Mouse (Mus musculus) thymus, adult 2 months (tissue): ENCODE results near the gene Sept9. TPM values are rescaled to one million over a fixed set of nuclear protein-coding genes. Genes with fewer than 3 reads are reported as not detected.

Experiments
- DNase-seq: peaks from one replicate; pipeline ENCODE4 v3.0.0; 2021
- H3K27ac ChIP-seq: fragments of 200-500 bp; 2 replicates; pipeline ENCODE4 v1.5.1; 2012; ENCODE audit warnings: low read length, control low read depth; ENCODE audit not compliant: control insufficient read depth, insufficient read depth
- H3K27me3 ChIP-seq: fragments of 200-500 bp; 2 replicates; pipeline ENCODE4 v1.6.1; 2012; ENCODE audit warnings: mild to moderate bottlenecking, low read length, moderate library complexity, mixed read lengths; ENCODE audit not compliant: control insufficient read depth, insufficient read depth
- H3K36me3 ChIP-seq: fragments of 200-500 bp; 2 replicates; pipeline ENCODE4 v1.6.1; 2012; ENCODE audit warnings: mild to moderate bottlenecking, low read length, moderate library complexity; ENCODE audit not compliant: control insufficient read depth, insufficient read depth
- H3K4me1 ChIP-seq: fragments of 200-500 bp; replicated peaks from 2 replicates; pipeline ENCODE4 v1.6.1; 2012; ENCODE audit warnings: low read length; ENCODE audit not compliant: control insufficient read depth, insufficient read depth
- H3K4me3 ChIP-seq: fragments of 200-500 bp; 2 replicates; pipeline ENCODE4 v1.5.1; 2012; ENCODE audit warnings: mild to moderate bottlenecking, low read length, control low read depth, moderate library complexity; ENCODE audit not compliant: control insufficient read depth, insufficient read depth
- CTCF ChIP-seq: fragments of 200-500 bp; IDR thresholded peaks from 2 replicates; pipeline ENCODE4 v1.5.1; 2012; ENCODE audit warnings: mild to moderate bottlenecking, control low read depth, low read length, moderate library complexity, borderline replicate concordance; ENCODE audit not compliant: control insufficient read depth, poor library complexity, insufficient read depth; ENCODE audit errors: extremely low read depth
- POLR2A ChIP-seq: fragments of 200-500 bp; IDR thresholded peaks from 2 replicates; pipeline ENCODE4 v1.6.1; 2012; ENCODE audit warnings: mild to moderate bottlenecking, low read length, control low read depth, moderate library complexity; ENCODE audit not compliant: control insufficient read depth, poor library complexity, insufficient read depth; ENCODE audit errors: extremely low read depth
- WGBS: fragments of 180-500 bp; shearing (Covaris S2); methylation state at CpG from one replicate; pipeline ENCODE4 v1.1.7; 2018; 5-methylcytosine and 5-hydroxymethylcytosine counted together
- polyA plus RNA-seq: library from polyadenylated mRNA; depleted of rRNA; stranded (reverse); fragments of >200 nt; gene quantifications from 2 replicates; pipeline ENCODE4 v1.2.3, GENCODE M21; 2012

Gene Sept9
- polyA plus RNA-seq, 1 experiment: 113 TPM

GRCm38 (mm10) chr11:117302371-117302770 lies 102.9 kb downstream of the Sept9 start:
- Histone ChIP-seq H3K4me3 (no peak overlapping the region), H3K4me1 (peaks cover 71% of the 10 kb centered on the region), H3K36me3 (no peaks in the 10 kb centered on the region), H3K27ac (peak overlapping the region; percentile 87), H3K27me3 (no peaks in the 10 kb centered on the region)
- TF ChIP-seq CTCF (no peak), POLR2A (no peak)
- no peak for DNase-seq
- WGBS: 91% methylated on average over 5 of the region's 5 CpGs

- Histone ChIP-seq H3K27ac (peak overlapping the region; percentile 57; the same call in 1 of the 2 replicates), H3K36me3 (no peaks in the 10 kb centered on the region), H3K4me1 (peaks cover 78% of the 10 kb centered on the region), H3K4me3 (no peak overlapping the region), H3K27me3 (no peaks in the 10 kb centered on the region)
- DNase-seq: no peak
- TF ChIP-seq POLR2A (no peak), CTCF (no peak)
- 91% methylated on average over 7 of the region's 7 CpGs for WGBS
Measured at GRCm38 (mm10) chr11:117305509-117306188, 106.2 kb downstream of the Sept9 start.

- peaks cover 79% of the 10 kb centered on the region for H3K4me1 ChIP-seq
- H3K27ac ChIP-seq: peak overlapping the region; percentile 57
- no peak overlapping the region for H3K4me3 ChIP-seq
- 28% methylated on average over 14 of the region's 14 CpGs for WGBS
- H3K36me3 ChIP-seq: no peaks in the 10 kb centered on the region
- TF ChIP-seq CTCF (no peak), POLR2A (no peak)
- no peak for DNase-seq
- H3K27me3 ChIP-seq: no peaks in the 10 kb centered on the region
Measured at GRCm38 (mm10) chr11:117306311-117307088, 107.0 kb downstream of the Sept9 start.

GRCm38 (mm10) chr11:117307895-117308786 lies 108.7 kb downstream of the Sept9 start:
- TF ChIP-seq POLR2A (peak; percentile 51), CTCF (0 out of 2 replicates have a peak, but pooled peaks have one; percentile 16)
- peak overlapping the region; percentile 79 for H3K27ac ChIP-seq
- peaks cover 83% of the 10 kb centered on the region for H3K4me1 ChIP-seq
- 8% methylated on average over 13 of the region's 13 CpGs for WGBS
- H3K36me3 ChIP-seq: no peaks in the 10 kb centered on the region
- H3K4me3 ChIP-seq: peak overlapping the region; percentile 23
- no peaks in the 10 kb centered on the region for H3K27me3 ChIP-seq
- DNase-seq: peak; percentile 78

GRCm38 (mm10) chr11:117309108-117309917 lies 109.9 kb downstream of the Sept9 start:
- Histone ChIP-seq H3K4me1 (peaks cover 90% of the 10 kb centered on the region), H3K27me3 (no peaks in the 10 kb centered on the region), H3K36me3 (no peaks in the 10 kb centered on the region), H3K4me3 (no peak overlapping the region; the same call in 1 of the 2 replicates), H3K27ac (peak overlapping the region; percentile 79)
- no peak for DNase-seq
- WGBS: 79% methylated on average over 17 of the region's 17 CpGs
- TF ChIP-seq POLR2A (no peak), CTCF (no peak)
